Mouse (Mus musculus) fibroblast of lung, adult 2 months (primary cell): ENCODE measurements around the gene Hdac6.

Source experiments
- DNase-seq: peaks from one replicate; pipeline ENCODE4 v3.0.0-alpha.2; 2011; ENCODE audit warnings: low read depth

Hdac6 gene

GRCm38 (mm10) chrX:7947108-7947899, at the start of gene Hdac6:
Hdac6 (minus strand) TSS chrX:7947889.
- no peak for DNase-seq

GRCm38 (mm10) chrX:7993068-7993735, 45.5 kb upstream of the Hdac6 start:
- DNase-seq, result no peak

- DNase-seq, result no peak
Measured at GRCm38 (mm10) chrX:7992379-7993067, 44.8 kb upstream of the Hdac6 start.

- DNase-seq, result no peak
Measured at GRCm38 (mm10) chrX:7981368-7981767, 33.7 kb upstream of the Hdac6 start.

- DNase-seq, result no peak
Measured at GRCm38 (mm10) chrX:7977892-7978291, 30.2 kb upstream of the Hdac6 start, which contains the start of gene Gata1. Gata1 (minus strand) TSS chrX:7978071.

- DNase-seq, result no peak
Measured at GRCm38 (mm10) chrX:7971292-7971691, 23.6 kb upstream of the Hdac6 start.

- no peak for DNase-seq
Measured at GRCm38 (mm10) chrX:7968899-7969298, 21.2 kb upstream of the Hdac6 start.

GRCm38 (mm10) chrX:7968226-7968625, 20.5 kb upstream of the Hdac6 start:
- DNase-seq, result no peak

GRCm38 (mm10) chrX:7967596-7968201, 20.0 kb upstream of the Hdac6 start:
- DNase-seq, result no peak

- DNase-seq, result no peak
Measured at GRCm38 (mm10) chrX:7966161-7966560, 18.5 kb upstream of the Hdac6 start.

GRCm38 (mm10) chrX:7963829-7964626, 16.3 kb upstream of the Hdac6 start:
- DNase-seq, result no peak

- DNase-seq, result no peak
Measured at GRCm38 (mm10) chrX:7958868-7959267, 11.2 kb upstream of the Hdac6 start.

- DNase-seq, result no peak
Measured at GRCm38 (mm10) chrX:7950091-7950490, 2.4 kb upstream of the Hdac6 start.

- DNase-seq, result peak; percentile 90
Measured at GRCm38 (mm10) chrX:7947900-7948492, 307 bp upstream of the Hdac6 start.

- DNase-seq, result no peak
Measured at GRCm38 (mm10) chrX:7945618-7946017, 2.1 kb downstream of the Hdac6 start.

- no peak for DNase-seq
Measured at GRCm38 (mm10) chrX:7937667-7938066, 10.0 kb downstream of the Hdac6 start.

- DNase-seq, result no peak
Measured at GRCm38 (mm10) chrX:7936874-7937273, 10.8 kb downstream of the Hdac6 start.

GRCm38 (mm10) chrX:7928270-7928790, 19.4 kb downstream of the Hdac6 start, which contains the start of gene Eras:
Eras (minus strand) TSS chrX:7928607.
- no peak for DNase-seq

GRCm38 (mm10) chrX:7927116-7927515, 20.6 kb downstream of the Hdac6 start:
- DNase-seq, result no peak

- DNase-seq, result no peak
Measured at GRCm38 (mm10) chrX:7926266-7926665, 21.4 kb downstream of the Hdac6 start.

- DNase-seq, result no peak
Measured at GRCm38 (mm10) chrX:7922032-7922431, 25.7 kb downstream of the Hdac6 start.
